Mouse (Mus musculus) T-cell, adult 66 days (primary cell): Measurements from ENCODE around the gene Megf11. TPM values are rescaled to one million over a fixed set of nuclear protein-coding genes. Genes with fewer than 3 reads are reported as not detected.

Experiments
- total RNA-seq, 2 experiments: library from RNA; stranded (reverse); gene quantifications; 3 replicates in 1 of 2; 4 replicates in 1 of 2; pipeline ENCODE4 v1.2.4; 2023

Gene Megf11
- total RNA-seq = 1 to 10 TPM in 1 of 2 experiments, under 1 TPM in 1; 0.93 to 1.3 TPM

GRCm38 (mm10) chr9:64385511-64386465 is at the start of gene Megf11:
Gene Megf11, plus strand, starts transcription at chr9:64385626.

GRCm38 (mm10) chr9:64341254-64341566 is 44.2 kb upstream of the Megf11 start, which contains the start of gene Dis3l:
Gene Dis3l, minus strand, starts transcription at chr9:64341288.

GRCm38 (mm10) chr9:64737406-64738201 is 352.2 kb downstream of the Megf11 start, which contains the start of gene Rab11a:
Gene Rab11a, minus strand, starts transcription at chr9:64737758.

Other genes with a start within 250 kb of the Megf11 start
- gene Zwilch, start 212.5 kb upstream of the Megf11 start, total RNA-seq = 1 to 10 TPM; 5.1 to 5.6 TPM
- gene Rpl4, start 212.3 kb upstream of the Megf11 start, total RNA-seq = 1,000 to 10,000 TPM; 2,323 to 2,447 TPM
- gene Snapc5, start 206.4 kb upstream of the Megf11 start, total RNA-seq = 10 to 100 TPM; 23.2 to 31.4 TPM
- 1 to 10 TPM; 2.5 to 3.0 TPM for gene Uchl4, start 150.4 kb upstream of the Megf11 start, total RNA-seq
- 10 to 100 TPM; 54.7 TPM for gene Map2k1, start 132.0 kb upstream of the Megf11 start, total RNA-seq
- gene Tipin, start 104.0 kb upstream of the Megf11 start, total RNA-seq = 10 to 100 TPM; 19.6 to 20.3 TPM
- gene Dis3l, start 44.3 kb upstream of the Megf11 start, total RNA-seq = 10 to 100 TPM; 21.8 to 25.7 TPM